Mouse (Mus musculus) thymus, adult 2 months (tissue): Measurements from ENCODE around the gene Dusp27. TPM values are rescaled to one million over a fixed set of nuclear protein-coding genes. Genes with fewer than 3 reads are reported as not detected.

Experiments used
- DNase-seq: peaks from one replicate; pipeline ENCODE4 v3.0.0; 2021
- H3K27ac ChIP-seq: fragments of 200-500 bp; 2 replicates; pipeline ENCODE4 v1.5.1; 2012; ENCODE audit warnings: low read length, control low read depth; ENCODE audit not compliant: control insufficient read depth, insufficient read depth
- H3K27me3 ChIP-seq: fragments of 200-500 bp; 2 replicates; pipeline ENCODE4 v1.6.1; 2012; ENCODE audit warnings: mild to moderate bottlenecking, low read length, moderate library complexity, mixed read lengths; ENCODE audit not compliant: control insufficient read depth, insufficient read depth
- H3K36me3 ChIP-seq: fragments of 200-500 bp; 2 replicates; pipeline ENCODE4 v1.6.1; 2012; ENCODE audit warnings: mild to moderate bottlenecking, low read length, moderate library complexity; ENCODE audit not compliant: control insufficient read depth, insufficient read depth
- H3K4me1 ChIP-seq: fragments of 200-500 bp; replicated peaks from 2 replicates; pipeline ENCODE4 v1.6.1; 2012; ENCODE audit warnings: low read length; ENCODE audit not compliant: control insufficient read depth, insufficient read depth
- H3K4me3 ChIP-seq: fragments of 200-500 bp; 2 replicates; pipeline ENCODE4 v1.5.1; 2012; ENCODE audit warnings: mild to moderate bottlenecking, low read length, control low read depth, moderate library complexity; ENCODE audit not compliant: control insufficient read depth, insufficient read depth
- CTCF ChIP-seq: fragments of 200-500 bp; IDR thresholded peaks from 2 replicates; pipeline ENCODE4 v1.5.1; 2012; ENCODE audit warnings: mild to moderate bottlenecking, control low read depth, low read length, moderate library complexity, borderline replicate concordance; ENCODE audit not compliant: control insufficient read depth, poor library complexity, insufficient read depth; ENCODE audit errors: extremely low read depth
- POLR2A ChIP-seq: fragments of 200-500 bp; IDR thresholded peaks from 2 replicates; pipeline ENCODE4 v1.6.1; 2012; ENCODE audit warnings: mild to moderate bottlenecking, low read length, control low read depth, moderate library complexity; ENCODE audit not compliant: control insufficient read depth, poor library complexity, insufficient read depth; ENCODE audit errors: extremely low read depth
- WGBS: fragments of 180-500 bp; shearing (Covaris S2); methylation state at CpG from one replicate; pipeline ENCODE4 v1.1.7; 2018; 5-methylcytosine and 5-hydroxymethylcytosine counted together
- polyA plus RNA-seq: library from polyadenylated mRNA; depleted of rRNA; stranded (reverse); fragments of >200 nt; gene quantifications from 2 replicates; pipeline ENCODE4 v1.2.3, GENCODE M21; 2012

Gene Dusp27
- polyA plus RNA-seq, 1 experiment, result 0.32 TPM

GRCm38 (mm10) chr1:166126290-166126689, 1.4 kb downstream of the Dusp27 start:
- no peaks in the 10 kb centered on the region for H3K36me3 ChIP-seq
- DNase-seq, result no peak
- no peaks in the 10 kb centered on the region; the same call in 1 of the 2 replicates for H3K27me3 ChIP-seq
- WGBS, result 96% methylated on average over 6 of the region's 6 CpGs
- H3K4me1 ChIP-seq, result 0 out of 2 replicates have a peak, but pooled peaks cover 5% of the 10 kb centered on the region
- no peak for TF ChIP-seq CTCF
- no peak for TF ChIP-seq POLR2A
- no peak overlapping the region for H3K4me3 ChIP-seq
- no peak overlapping the region for H3K27ac ChIP-seq

- Histone ChIP-seq H3K27ac (no peak overlapping the region), H3K36me3 (no peaks in the 10 kb centered on the region), H3K4me3 (no peak overlapping the region), H3K27me3 (no peaks in the 10 kb centered on the region; the same call in 1 of the 2 replicates), H3K4me1 (0 out of 2 replicates have a peak, but pooled peaks cover 5% of the 10 kb centered on the region)
- WGBS, result 70% methylated on average over 8 of the region's 8 CpGs
- DNase-seq, result no peak
- TF ChIP-seq CTCF (no peak), POLR2A (no peak)
Measured at GRCm38 (mm10) chr1:166124932-166125593, 2.7 kb downstream of the Dusp27 start.

GRCm38 (mm10) chr1:166123751-166124150, 4.0 kb downstream of the Dusp27 start:
- Histone ChIP-seq H3K36me3 (no peaks in the 10 kb centered on the region), H3K27ac (no peak overlapping the region), H3K4me1 (0 out of 2 replicates have a peak, but pooled peaks cover 5% of the 10 kb centered on the region), H3K27me3 (no peaks in the 10 kb centered on the region; the same call in 1 of the 2 replicates), H3K4me3 (no peak overlapping the region)
- WGBS, result 97% methylated on average over 8 of the region's 8 CpGs
- no peak for TF ChIP-seq CTCF
- TF ChIP-seq POLR2A, result no peak
- no peak for DNase-seq

GRCm38 (mm10) chr1:166123045-166123444, 4.7 kb downstream of the Dusp27 start:
- DNase-seq, result no peak
- Histone ChIP-seq H3K4me1 (0 out of 2 replicates have a peak, but pooled peaks cover 5% of the 10 kb centered on the region), H3K4me3 (no peak overlapping the region), H3K27me3 (no peaks in the 10 kb centered on the region; the same call in 1 of the 2 replicates), H3K36me3 (no peaks in the 10 kb centered on the region), H3K27ac (no peak overlapping the region)
- WGBS, result 92% methylated on average over 1 of the region's 1 CpGs
- no peak for TF ChIP-seq POLR2A
- no peak for TF ChIP-seq CTCF

- H3K36me3 ChIP-seq, result no peaks in the 10 kb centered on the region
- no peak overlapping the region for H3K27ac ChIP-seq
- WGBS, result 87% methylated on average over 7 of the region's 7 CpGs
- no peak for TF ChIP-seq CTCF
- TF ChIP-seq POLR2A, result no peak
- H3K27me3 ChIP-seq, result no peaks in the 10 kb centered on the region; the same call in 1 of the 2 replicates
- 0 out of 2 replicates have a peak, but pooled peaks cover 5% of the 10 kb centered on the region for H3K4me1 ChIP-seq
- DNase-seq, result no peak
- no peak overlapping the region for H3K4me3 ChIP-seq
Measured at GRCm38 (mm10) chr1:166122114-166122513, 5.6 kb downstream of the Dusp27 start.

- H3K27ac ChIP-seq, result no peak overlapping the region
- TF ChIP-seq CTCF (no peak), POLR2A (no peak)
- no peaks in the 10 kb centered on the region for H3K4me1 ChIP-seq
- H3K36me3 ChIP-seq, result no peaks in the 10 kb centered on the region
- H3K4me3 ChIP-seq, result no peak overlapping the region
- H3K27me3 ChIP-seq, result no peaks in the 10 kb centered on the region; the same call in 1 of the 2 replicates
- 90% methylated on average over 13 of the region's 13 CpGs for WGBS
- no peak for DNase-seq
Measured at GRCm38 (mm10) chr1:166117866-166118639, 9.7 kb downstream of the Dusp27 start.
